Mouse (Mus musculus) limb, embryonic 12.5 days (tissue): ENCODE results near the gene Gnai2. TPM values are rescaled to one million over a fixed set of nuclear protein-coding genes. Genes with fewer than 3 reads are reported as not detected.
A peak's percentile ranks its signal among the peaks of the same experiment; 100 is the strongest.
"Not testable (repeated sequence)": the region's sequence is repeated elsewhere in the genome, so short reads cannot be mapped to it uniquely, and the experiment has no call there.

Experiments
- ATAC-seq: fragments of 200-750 bp; cut with Nextera tagmentation; 2 replicates; pipeline ENCODE4 v1.8.0; 2017; ENCODE audit warnings: low read depth, moderate TSS enrichment; ENCODE audit not compliant: insufficient number of reproducible peaks, insufficient read depth, low FRiP score, low TSS enrichment
- H3K27ac ChIP-seq: fragments of 300-500 bp; sonication (generic); 2 replicates; pipeline ENCODE4 v1.5.1; 2016; ENCODE audit warnings: mild to moderate bottlenecking, moderate library complexity
- H3K27me3 ChIP-seq: fragments of 300-500 bp; sonication (generic); 2 replicates; pipeline ENCODE4 v1.6.1; 2016; ENCODE audit warnings: mild to moderate bottlenecking, moderate library complexity
- H3K36me3 ChIP-seq: fragments of 300-500 bp; sonication (generic); 2 replicates; pipeline ENCODE4 v1.6.1; 2016; ENCODE audit warnings: mild to moderate bottlenecking, moderate library complexity
- H3K4me1 ChIP-seq: fragments of 300-500 bp; sonication (generic); replicated peaks from 2 replicates; pipeline ENCODE4 v1.6.1; 2016
- H3K4me2 ChIP-seq: fragments of 300-500 bp; sonication (generic); 2 replicates; pipeline ENCODE4 v1.6.1; 2016; ENCODE audit warnings: mild to moderate bottlenecking, moderate library complexity
- H3K4me3 ChIP-seq: fragments of 300-500 bp; sonication (generic); replicated peaks from 2 replicates; pipeline ENCODE4 v1.5.1; 2016; ENCODE audit warnings: mild to moderate bottlenecking
- H3K9ac ChIP-seq: fragments of 300-500 bp; sonication (generic); replicated peaks from 2 replicates; pipeline ENCODE4 v1.6.1; 2016; ENCODE audit warnings: mild to moderate bottlenecking, moderate library complexity
- H3K9me3 ChIP-seq: fragments of 300-500 bp; sonication (generic); 2 replicates; pipeline ENCODE4 v1.6.1; 2016; ENCODE audit warnings: mild to moderate bottlenecking, moderate library complexity
- WGBS: fragments of 180-500 bp; shearing (Covaris S2); methylation state at CpG from one replicate; pipeline ENCODE4 v1.1.7; 2016; 5-methylcytosine and 5-hydroxymethylcytosine counted together
- polyA plus RNA-seq: library from polyadenylated mRNA; unstranded; fragments of >200 nt; fragmentation: Nextera tagmentation; extraction: Ambion mirVana; gene quantifications from 2 replicates; pipeline ENCODE4 v1.2.1, GENCODE M21; 2016

Gnai2 gene
- 400 and 416 TPM in 2 replicates for polyA plus RNA-seq

DNA sequence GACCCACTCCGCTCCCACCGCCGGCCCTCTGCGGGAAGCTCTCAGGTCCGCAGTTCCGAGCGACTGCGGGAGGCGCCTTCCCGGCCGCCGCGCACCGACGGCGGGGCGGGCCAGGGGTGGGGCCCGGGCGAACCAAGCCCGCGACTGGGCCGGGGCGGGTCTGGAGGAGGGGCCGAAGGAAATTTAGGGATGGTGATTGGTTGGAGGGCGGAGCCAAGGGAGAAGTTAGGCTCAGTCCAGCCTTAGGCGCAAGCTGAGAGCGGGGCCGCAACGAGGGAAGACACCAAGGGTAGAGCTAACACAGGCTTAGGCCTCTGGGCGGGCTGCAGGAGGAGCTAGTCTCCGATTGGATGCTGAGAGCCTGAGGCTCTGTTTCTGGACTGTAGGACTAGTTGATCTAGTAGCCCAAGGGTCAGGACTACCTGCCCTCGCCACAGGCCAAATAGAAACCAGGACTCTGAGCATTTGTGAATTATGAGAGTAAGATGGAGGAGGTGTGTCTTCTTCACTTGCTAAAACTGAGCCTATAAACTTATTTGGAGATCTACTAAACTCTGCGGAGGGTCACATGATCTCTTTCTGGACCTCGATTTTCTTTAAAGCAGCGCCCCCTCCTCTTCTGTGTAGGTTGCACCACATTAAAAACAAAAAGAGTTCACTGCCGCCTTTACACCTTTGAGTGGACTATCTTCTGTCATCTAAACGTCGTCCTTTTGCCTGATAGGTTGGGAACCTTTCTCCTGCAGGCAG is at the start of gene Gnai2:
TSS of gene Gnai2 (minus strand) at position 89 of the 750 bp plus-strand sequence.
- no peaks in the 10 kb centered on the region for H3K9me3 ChIP-seq
- peak within 1 kb of the TSS; percentile 100 for H3K4me2 ChIP-seq
- ATAC-seq: peak; percentile 96
- WGBS: 4% methylated on average over 38 of the region's 38 CpGs
- peak within 1 kb of the TSS; percentile 94 for H3K27ac ChIP-seq
- H3K4me1 ChIP-seq: peaks cover 50% of the 10 kb centered on the region
- peaks cover 6% of the 10 kb centered on the region; the same call in 1 of the 2 replicates for H3K36me3 ChIP-seq
- peak within 1 kb of the TSS; percentile 90 for H3K9ac ChIP-seq
- no peaks in the 10 kb centered on the region for H3K27me3 ChIP-seq
- peak within 1 kb of the TSS; percentile 78 for H3K4me3 ChIP-seq

DNA sequence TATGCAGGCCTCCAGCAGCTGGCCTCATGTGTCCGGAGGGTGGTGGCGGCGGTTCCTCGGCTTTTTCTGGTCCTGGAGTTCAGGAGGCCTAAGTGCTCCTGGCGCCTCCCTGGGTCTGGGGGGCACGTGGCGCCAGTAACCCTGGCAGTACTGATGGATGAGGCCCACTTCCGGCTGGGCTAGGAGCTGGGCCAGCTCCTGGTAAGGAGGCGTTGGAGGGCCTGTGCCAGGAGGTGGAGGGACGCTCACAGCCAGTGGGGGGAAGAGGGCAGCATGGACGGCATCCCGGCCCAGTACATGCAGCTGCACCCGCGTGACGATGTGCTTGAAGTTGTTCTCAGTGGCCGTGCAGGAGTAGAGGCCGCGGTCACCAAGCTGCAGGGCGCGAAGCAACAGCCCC is 47.2 kb upstream of the Gnai2 start:
- Histone ChIP-seq H3K4me1 (no peaks in the 10 kb centered on the region), H3K4me3 (no peak overlapping the region), H3K27ac (0 out of 2 replicates have a peak overlapping the region, but pooled peaks have one; percentile 7), H3K9me3 (no peaks in the 10 kb centered on the region), H3K9ac (no peak overlapping the region), H3K27me3 (peaks cover 5% of the 10 kb centered on the region), H3K36me3 (peaks cover 61% of the 10 kb centered on the region), H3K4me2 (no peak overlapping the region)
- 89% methylated on average over 20 of the region's 20 CpGs for WGBS
- ATAC-seq: no peak

DNA sequence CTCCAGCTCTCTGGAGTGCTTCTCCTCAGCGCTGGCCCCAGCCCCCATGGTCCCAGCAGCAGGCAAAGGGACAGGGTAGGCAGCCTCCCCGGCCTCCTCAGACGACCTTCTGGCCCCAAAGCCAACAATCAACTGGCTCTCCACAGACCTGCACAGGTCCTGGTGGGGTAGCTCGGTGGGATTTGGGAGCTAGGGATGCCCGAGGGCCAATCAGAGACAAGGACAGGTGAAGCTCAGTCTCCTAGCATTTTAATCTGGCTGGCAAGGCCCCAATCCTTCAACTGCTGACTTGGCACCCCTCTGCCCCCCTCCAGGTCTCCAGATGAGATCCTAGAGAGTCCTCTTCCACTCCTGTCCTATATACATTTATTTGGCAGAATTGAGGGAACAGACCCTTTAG is 44.3 kb upstream of the Gnai2 start, which contains the start of gene Gnat1:
TSS of gene Gnat1 (minus strand) at position 212 of the 400 bp plus-strand sequence.
- peaks cover 32% of the 10 kb centered on the region for H3K36me3 ChIP-seq
- no peaks in the 10 kb centered on the region for H3K9me3 ChIP-seq
- no peak within 1 kb of the TSS for H3K4me2 ChIP-seq
- H3K9ac ChIP-seq: no peak within 1 kb of the TSS
- ATAC-seq: no peak
- H3K4me1 ChIP-seq: peaks cover 15% of the 10 kb centered on the region
- WGBS: 48% methylated on average over 5 of the region's 5 CpGs
- peaks cover 33% of the 10 kb centered on the region for H3K27me3 ChIP-seq
- no peak within 1 kb of the TSS for H3K27ac ChIP-seq
- H3K4me3 ChIP-seq: no peak within 1 kb of the TSS

DNA sequence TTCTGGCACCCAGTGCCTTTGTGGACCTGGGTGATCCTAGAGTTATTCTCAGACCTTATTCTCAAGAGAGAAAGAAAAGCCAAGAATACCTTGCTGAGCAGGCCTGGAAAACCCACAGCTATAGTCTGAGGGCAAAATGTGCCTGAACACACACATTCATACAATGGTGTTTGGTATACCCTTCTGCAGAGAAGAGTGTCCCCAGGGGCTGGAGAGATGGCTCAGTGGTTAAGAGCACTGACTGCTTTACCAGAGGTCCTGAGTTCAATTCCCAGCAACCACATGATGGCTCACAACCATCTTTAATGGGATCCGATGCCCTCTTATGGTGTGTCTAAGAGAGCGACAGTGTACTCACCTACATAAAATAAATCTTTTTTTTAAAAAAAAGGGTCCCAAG is 43.7 kb upstream of the Gnai2 start:
- H3K4me3 ChIP-seq: no peak overlapping the region
- peaks cover 40% of the 10 kb centered on the region for H3K27me3 ChIP-seq
- no peaks in the 10 kb centered on the region for H3K9me3 ChIP-seq
- no peak for ATAC-seq
- no peak overlapping the region for H3K27ac ChIP-seq
- H3K4me1 ChIP-seq: peaks cover 15% of the 10 kb centered on the region
- H3K9ac ChIP-seq: no peak overlapping the region
- H3K36me3 ChIP-seq: peaks cover 26% of the 10 kb centered on the region
- no peak overlapping the region for H3K4me2 ChIP-seq
- WGBS: 91% methylated on average over 2 of the region's 2 CpGs

DNA sequence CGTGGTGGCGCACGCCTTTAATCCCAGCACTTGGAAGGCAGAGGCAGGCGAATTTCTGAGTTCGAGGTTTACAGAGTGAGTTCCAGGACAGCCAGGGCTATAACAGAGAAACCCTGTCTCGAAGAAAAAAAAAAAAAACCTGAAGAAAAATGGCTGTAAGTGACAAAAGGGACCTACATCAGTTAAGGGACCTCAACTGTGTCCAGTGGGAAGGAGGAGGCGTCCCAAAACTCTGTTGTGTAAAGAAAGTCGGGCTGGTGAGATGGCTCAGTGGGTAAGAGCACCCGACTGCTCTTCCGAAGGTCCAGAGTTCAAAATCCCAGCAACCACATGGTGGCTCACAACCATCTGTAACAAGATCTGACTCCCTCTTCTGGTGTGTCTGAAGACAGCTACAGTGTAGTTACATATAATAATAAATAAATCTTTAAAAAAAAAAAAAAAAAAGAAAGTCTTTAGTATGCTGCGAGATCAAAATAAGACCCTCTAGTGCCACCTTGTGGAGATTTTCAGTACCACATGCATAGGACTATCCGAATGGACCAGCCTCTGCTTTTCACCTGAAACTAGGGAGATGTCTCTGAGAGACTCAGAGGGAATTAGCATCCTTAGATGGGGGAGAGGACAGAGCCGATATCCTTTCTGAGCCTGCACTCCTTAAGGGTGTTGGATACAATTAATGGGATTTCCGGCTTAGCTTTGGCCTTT is 42.8 kb upstream of the Gnai2 start:
- H3K4me2 ChIP-seq, H3K4me3 ChIP-seq, H3K27ac ChIP-seq, H3K9ac ChIP-seq, H3K9me3 ChIP-seq, ATAC-seq: not testable (repeated sequence)
- Histone ChIP-seq H3K27me3 (peaks cover 40% of the 10 kb centered on the region), H3K36me3 (peaks cover 17% of the 10 kb centered on the region), H3K4me1 (peaks cover 15% of the 10 kb centered on the region)
- WGBS: 38% methylated on average over 14 of the region's 14 CpGs

DNA sequence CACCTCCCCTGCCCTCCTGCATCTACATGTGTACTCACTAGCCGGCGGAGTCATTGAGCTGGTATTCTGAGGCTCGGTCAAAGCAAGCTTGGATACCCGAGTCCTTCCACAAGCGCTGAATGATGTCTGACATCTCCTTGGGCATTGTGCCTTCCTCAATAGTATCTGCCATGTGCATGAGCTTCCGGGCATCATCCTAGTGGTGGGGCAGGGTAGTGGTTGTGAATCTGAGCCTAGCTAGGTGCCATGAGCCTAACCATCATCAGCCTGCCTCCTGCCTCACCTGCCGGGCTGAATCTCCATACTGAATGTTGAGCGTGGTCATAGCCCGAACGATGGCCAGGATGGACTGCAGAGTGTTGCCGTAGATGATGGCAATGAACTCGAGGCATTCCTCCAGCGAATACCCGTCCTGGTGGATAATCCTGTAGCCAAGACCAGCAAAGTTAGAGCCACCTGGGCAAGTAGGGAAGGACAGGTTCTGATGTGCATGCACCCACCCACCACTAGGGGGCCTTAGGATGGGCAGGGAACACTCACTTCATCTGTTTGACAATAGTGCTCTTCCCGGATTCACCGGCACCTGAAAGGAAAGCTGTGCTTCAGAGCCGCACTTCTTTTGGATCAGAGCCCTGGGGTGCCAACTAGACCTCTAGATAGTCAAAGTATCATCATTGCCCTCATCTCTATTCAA is 42.1 kb upstream of the Gnai2 start:
- H3K27me3 ChIP-seq: peaks cover 40% of the 10 kb centered on the region
- H3K9ac ChIP-seq: no peak overlapping the region
- peak overlapping the region; percentile 67 for H3K4me2 ChIP-seq
- 19% methylated on average over 17 of the region's 17 CpGs for WGBS
- H3K27ac ChIP-seq: no peak overlapping the region
- no peaks in the 10 kb centered on the region for H3K9me3 ChIP-seq
- peaks cover 15% of the 10 kb centered on the region for H3K4me1 ChIP-seq
- 0 out of 2 replicates have a peak overlapping the region, but pooled peaks have one; percentile 38 for H3K4me3 ChIP-seq
- ATAC-seq: no peak
- H3K36me3 ChIP-seq: peaks cover 9% of the 10 kb centered on the region

DNA sequence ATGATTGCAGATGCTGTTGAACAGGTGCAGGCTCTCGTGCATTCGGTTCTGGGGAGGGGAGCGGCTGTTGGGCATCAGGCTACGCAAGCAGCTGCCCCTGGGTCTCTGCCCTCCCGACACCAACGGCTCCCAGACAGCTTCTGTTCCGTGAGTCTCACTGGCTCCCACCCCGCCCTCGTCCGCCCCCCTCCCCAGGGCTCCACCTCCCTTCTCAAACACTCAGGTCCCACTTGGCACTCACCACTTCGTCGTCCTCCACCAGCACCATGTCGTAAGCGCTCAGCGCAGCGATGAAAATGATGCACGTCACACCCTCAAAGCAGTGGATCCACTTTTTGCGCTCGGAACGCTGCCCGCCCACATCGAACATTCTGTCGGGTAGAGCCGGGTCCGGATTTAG is 41.1 kb upstream of the Gnai2 start:
- H3K9ac ChIP-seq: peak overlapping the region; percentile 40; the same call in 1 of the 2 replicates
- H3K4me3 ChIP-seq: peak overlapping the region; percentile 38
- H3K4me2 ChIP-seq: peak overlapping the region; percentile 67
- 0 out of 2 replicates have a peak, but pooled peaks have one; percentile 7 for ATAC-seq
- H3K4me1 ChIP-seq: peaks cover 15% of the 10 kb centered on the region
- WGBS: under 1% methylated on average over 25 of the region's 25 CpGs
- no peaks in the 10 kb centered on the region for H3K9me3 ChIP-seq
- no peak overlapping the region for H3K27ac ChIP-seq
- H3K36me3 ChIP-seq: no peaks in the 10 kb centered on the region
- H3K27me3 ChIP-seq: peaks cover 40% of the 10 kb centered on the region

DNA sequence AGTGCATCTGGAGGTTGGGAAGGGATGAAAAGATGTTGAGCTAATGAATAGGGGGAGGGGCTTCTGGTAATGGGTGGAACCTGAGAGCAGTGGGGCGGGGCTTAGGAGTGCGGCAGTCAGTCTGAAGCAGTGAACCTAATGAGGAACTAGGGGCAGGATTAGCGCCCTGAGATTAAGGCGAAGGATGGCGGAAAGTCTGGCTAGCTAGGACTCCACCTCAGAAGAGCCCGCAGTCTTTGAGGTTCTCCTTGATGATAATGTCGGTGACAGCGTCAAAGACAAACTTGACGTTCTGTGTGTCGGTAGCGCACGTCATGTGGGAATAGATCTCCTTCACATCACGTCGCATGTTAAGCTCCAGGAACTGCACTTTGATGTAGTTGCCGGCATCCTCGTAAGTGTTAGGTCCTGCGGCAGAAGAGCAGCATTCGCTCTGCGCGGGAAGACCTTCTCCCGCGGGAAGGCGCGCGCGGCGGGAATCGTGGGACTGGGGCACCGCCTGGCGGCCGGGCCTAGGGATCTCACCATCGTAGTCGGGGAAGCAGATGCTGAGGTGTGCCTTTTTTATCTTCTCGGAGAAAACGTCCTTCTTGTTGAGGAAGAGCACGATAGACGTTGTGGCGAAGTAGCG is 40.6 kb upstream of the Gnai2 start:
- Histone ChIP-seq H3K4me2 (peak overlapping the region; percentile 67), H3K4me1 (peaks cover 15% of the 10 kb centered on the region), H3K36me3 (no peaks in the 10 kb centered on the region), H3K27me3 (peaks cover 40% of the 10 kb centered on the region), H3K27ac (no peak overlapping the region), H3K4me3 (peak overlapping the region; percentile 38), H3K9me3 (no peaks in the 10 kb centered on the region), H3K9ac (peak overlapping the region; percentile 40; the same call in 1 of the 2 replicates)
- WGBS: under 1% methylated on average over 39 of the region's 39 CpGs
- ATAC-seq: 0 out of 2 replicates have a peak, but pooled peaks have one; percentile 33

DNA sequence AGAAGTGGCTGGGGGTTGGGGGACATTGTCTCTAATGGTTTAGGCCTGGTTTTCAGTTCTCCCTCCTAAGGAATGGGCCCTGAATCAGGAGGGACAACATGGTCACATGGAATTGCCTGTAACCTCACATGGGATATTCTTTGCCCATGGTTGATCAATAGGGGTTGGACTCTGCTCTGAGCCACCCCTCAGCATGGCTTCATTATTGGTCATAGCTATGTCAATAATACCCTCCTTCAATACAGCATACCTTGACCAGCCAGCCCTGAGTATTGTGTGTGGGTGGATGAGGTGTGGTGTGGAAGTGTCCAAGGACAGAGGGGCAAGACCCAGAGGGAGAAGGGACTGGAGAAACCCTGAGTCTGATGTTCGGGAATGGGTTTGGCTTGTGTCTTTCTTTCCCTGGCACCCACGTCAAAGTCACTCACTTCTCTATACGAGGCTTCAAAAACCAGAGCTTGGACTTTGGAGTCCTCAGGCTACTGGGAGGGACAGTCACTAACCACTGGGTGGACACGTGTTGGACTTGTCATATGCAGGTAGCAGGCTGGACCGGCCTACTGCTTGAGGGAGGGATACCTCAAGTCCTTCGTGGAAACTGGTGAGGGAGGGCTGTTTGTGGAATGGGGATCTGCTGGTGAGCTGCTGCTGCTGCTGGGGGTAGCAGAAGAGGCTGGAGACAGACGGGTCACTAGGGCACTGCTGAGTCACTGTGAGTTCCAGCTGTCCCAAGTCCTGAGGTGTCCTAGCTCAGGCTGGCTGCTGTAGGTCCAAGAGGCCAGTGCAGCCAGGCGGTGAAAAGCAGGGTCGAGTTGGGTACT is 39.7 kb upstream of the Gnai2 start:
- no peak overlapping the region for H3K4me3 ChIP-seq
- H3K27ac ChIP-seq: no peak overlapping the region
- H3K4me2 ChIP-seq: no peak overlapping the region
- H3K27me3 ChIP-seq: peaks cover 40% of the 10 kb centered on the region
- H3K4me1 ChIP-seq: peaks cover 15% of the 10 kb centered on the region
- no peaks in the 10 kb centered on the region for H3K36me3 ChIP-seq
- 61% methylated on average over 9 of the region's 9 CpGs for WGBS
- H3K9ac ChIP-seq: no peak overlapping the region
- H3K9me3 ChIP-seq: no peaks in the 10 kb centered on the region
- ATAC-seq: no peak

DNA sequence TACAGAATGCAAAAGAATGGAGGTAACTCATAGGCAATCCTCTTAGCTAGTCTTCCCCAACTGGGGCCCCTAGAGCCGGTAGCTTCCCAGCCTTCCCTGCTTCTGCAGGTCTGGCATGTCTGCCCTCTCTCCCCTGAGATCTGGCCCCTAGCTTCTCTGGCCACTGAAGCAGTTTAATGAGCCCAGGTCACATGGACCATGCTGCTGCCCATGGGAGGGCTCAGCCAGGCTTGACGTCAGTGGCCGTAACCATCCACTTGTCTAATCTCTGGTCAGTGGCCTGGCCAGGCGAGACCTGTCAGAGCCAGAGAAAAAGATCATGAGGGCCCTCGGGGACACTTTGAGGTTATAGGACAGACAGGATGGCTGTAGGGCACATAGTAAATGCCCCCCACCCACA is 35.1 kb upstream of the Gnai2 start:
- peaks cover 52% of the 10 kb centered on the region for H3K27me3 ChIP-seq
- 38% methylated on average over 5 of the region's 5 CpGs for WGBS
- no peaks in the 10 kb centered on the region for H3K36me3 ChIP-seq
- H3K9ac ChIP-seq: no peak overlapping the region
- no peak for ATAC-seq
- no peak overlapping the region for H3K4me3 ChIP-seq
- H3K4me1 ChIP-seq: peaks cover 31% of the 10 kb centered on the region
- no peaks in the 10 kb centered on the region for H3K9me3 ChIP-seq
- no peak overlapping the region for H3K4me2 ChIP-seq
- H3K27ac ChIP-seq: no peak overlapping the region
